Mouse (Mus musculus): ENCODE results near the gene Arhgap31. TPM values are rescaled to one million over a fixed set of nuclear protein-coding genes. Genes with fewer than 3 reads are reported as not detected.

Arhgap31 gene
- total and polyA plus RNA-seq, 3 experiments = 0.01 to 0.04 TPM; not detected in 1

DNA sequence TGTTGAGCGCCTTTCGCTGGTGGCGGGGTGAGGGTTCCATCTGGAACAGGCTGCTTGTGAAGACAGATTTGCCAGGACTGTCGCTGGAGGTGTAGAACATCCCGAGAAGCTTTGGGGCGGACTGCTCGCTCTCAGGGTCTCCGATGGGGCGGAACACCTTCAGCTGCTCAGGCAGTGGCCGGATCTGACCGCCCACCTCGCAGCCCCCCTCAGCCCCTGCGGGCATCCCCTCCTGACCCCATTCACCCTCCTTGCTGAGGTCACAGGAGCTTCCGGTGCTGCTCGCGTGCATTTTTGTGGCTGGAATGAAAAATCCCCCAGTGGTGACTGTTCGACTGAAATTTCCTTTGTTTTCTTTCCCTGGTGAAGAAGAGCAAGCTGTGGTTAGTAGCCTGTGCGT, 104.0 kb downstream of the Arhgap31 start:
- H3K9me3 ChIP-seq (replicated peaks; ENCODE audit: insufficient read depth, low read length) = no peaks in the 10 kb centered on the region
- H3K4me1 ChIP-seq (ENCODE audit: control insufficient read depth in 1 of 2, insufficient read depth in 2 of 2, low read length in 2 of 2) = peaks cover 0 to under 1% of the 10 kb centered on the region in 2 experiments; a peak in 1 of 4 replicates
- H3K27me3 ChIP-seq (ENCODE audit: control insufficient read depth in 1 of 2, insufficient read depth in 2 of 2, low read length in 2 of 2) = no peaks in the 10 kb centered on the region; a peak in 1 of 4 replicates
- no peaks in the 10 kb centered on the region for H3K36me3 ChIP-seq (ENCODE audit: control insufficient read depth in 1 of 2, insufficient read depth in 2 of 2, low read length in 2 of 2)
- H3K9ac ChIP-seq (ENCODE audit: control insufficient read depth, low read depth, low read length, poor library complexity, severe bottlenecking) = no peak overlapping the region
- no peak for DNase-seq (ENCODE audit: low read depth, low spot score)
- no peak for TF ChIP-seq POLR2AphosphoS2 (IDR thresholded peaks at IDR 0.05; ENCODE audit: low read length)
- no peak for TF ChIP-seq RAD21 (IDR thresholded peaks at IDR 0.05; ENCODE audit: low read depth, low read length)
- no peak for TF ChIP-seq MYC (IDR thresholded peaks at IDR 0.05; ENCODE audit: low read depth, low read length)
- TF ChIP-seq TBP (IDR thresholded peaks at IDR 0.05; ENCODE audit: low read depth, low read length) = no peak
- TF ChIP-seq SIN3A (IDR thresholded peaks at IDR 0.05; ENCODE audit: low read length) = no peak
- TF ChIP-seq NRF1 (IDR thresholded peaks at IDR 0.05; ENCODE audit: insufficient read depth, low read depth, low read length, poor library complexity, severe bottlenecking) = no peak
- no peak for TF ChIP-seq MXI1 (IDR thresholded peaks at IDR 0.05; ENCODE audit: low read depth, low read length)
- no peak for TF ChIP-seq EP300 (IDR thresholded peaks at IDR 0.05; ENCODE audit: low read depth in 1 of 2, low read length in 2 of 2)
- TF ChIP-seq UBTF (IDR thresholded peaks at IDR 0.05; ENCODE audit: borderline replicate concordance, insufficient read depth, low read depth, low read length) = no peak
- no peak for TF ChIP-seq CHD2 (IDR thresholded peaks at IDR 0.05; ENCODE audit: low read length)
- TF ChIP-seq MYB (IDR thresholded peaks at IDR 0.05; ENCODE audit: low read depth, low read length) = no peak
- TF ChIP-seq USF1 (IDR thresholded peaks at IDR 0.05; ENCODE audit: low read depth, low read length) = no peak
- no peak for TF ChIP-seq RCOR1 (IDR thresholded peaks at IDR 0.05; ENCODE audit: low read depth, low read length)
- H3K4me3 ChIP-seq (ENCODE audit: control insufficient read depth in 1 of 2, insufficient read depth in 1 of 2, low read depth in 2 of 2, low read length in 2 of 2) = no peak overlapping the region
- H3K79me2 ChIP-seq (ENCODE audit: control insufficient read depth, insufficient read depth, low read length, poor library complexity) = no peaks in the 10 kb centered on the region
- H3K27ac ChIP-seq (ENCODE audit: control insufficient read depth, low read depth, low read length) = no peak overlapping the region

DNA sequence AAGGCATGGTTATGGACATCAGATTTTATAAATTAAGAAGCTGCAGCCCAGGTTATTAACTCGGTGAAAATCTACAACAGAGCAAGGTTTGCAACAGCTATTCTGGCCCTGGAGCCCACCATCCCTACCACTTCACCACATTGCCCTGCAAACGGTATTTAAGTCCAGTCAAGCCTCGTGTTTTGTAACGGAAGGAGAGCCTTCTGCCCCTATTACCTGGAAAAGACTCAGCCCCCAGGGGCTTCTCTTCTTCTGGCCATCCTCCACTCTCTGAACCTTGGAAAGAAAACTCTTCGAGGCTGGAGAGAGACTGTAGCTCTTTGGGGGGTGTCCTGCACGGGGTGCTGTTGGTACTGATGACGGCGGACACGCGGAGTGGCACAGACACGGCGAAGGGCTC, 104.4 kb downstream of the Arhgap31 start:
- H3K27ac ChIP-seq (ENCODE audit: control insufficient read depth, low read depth, low read length) = no peak overlapping the region
- peaks cover 0 to 2% of the 10 kb centered on the region in 2 experiments; a peak in 1 of 4 replicates for H3K36me3 ChIP-seq (ENCODE audit: control insufficient read depth in 1 of 2, insufficient read depth in 2 of 2, low read length in 2 of 2)
- H3K9ac ChIP-seq (ENCODE audit: control insufficient read depth, low read depth, low read length, poor library complexity, severe bottlenecking) = no peak overlapping the region
- no peak overlapping the region for H3K4me3 ChIP-seq (ENCODE audit: control insufficient read depth in 1 of 2, insufficient read depth in 1 of 2, low read depth in 2 of 2, low read length in 2 of 2)
- H3K27me3 ChIP-seq (ENCODE audit: control insufficient read depth in 1 of 2, insufficient read depth in 2 of 2, low read length in 2 of 2) = no peaks in the 10 kb centered on the region; a peak in 1 of 4 replicates
- no peaks in the 10 kb centered on the region for H3K9me3 ChIP-seq (replicated peaks; ENCODE audit: insufficient read depth, low read length)
- H3K79me2 ChIP-seq (ENCODE audit: control insufficient read depth, insufficient read depth, low read length, poor library complexity) = no peaks in the 10 kb centered on the region
- DNase-seq (ENCODE audit: low read depth, low spot score) = no peak
- H3K4me1 ChIP-seq (ENCODE audit: control insufficient read depth in 1 of 2, insufficient read depth in 2 of 2, low read length in 2 of 2) = peaks cover 0 to 5% of the 10 kb centered on the region in 2 experiments; a peak in 1 of 4 replicates
- TF ChIP-seq RAD21 (IDR thresholded peaks at IDR 0.05; ENCODE audit: low read depth, low read length) = no peak
- no peak for TF ChIP-seq KAT2A (conservative IDR thresholded peaks at IDR 0.05; ENCODE audit: low read depth, low read length)
- TF ChIP-seq SIN3A (IDR thresholded peaks at IDR 0.05; ENCODE audit: low read length) = no peak
- TF ChIP-seq ZNF384 (IDR thresholded peaks at IDR 0.05; ENCODE audit: low read depth, low read length) = no peak
- TF ChIP-seq CTCF (IDR thresholded peaks at IDR 0.05 in 2 of 3, conservative IDR thresholded peaks at IDR 0.05 in 1 of 3; ENCODE audit: control insufficient read depth in 1 of 3, insufficient read depth in 1 of 3, low read depth in 2 of 3, low read length in 3 of 3, poor library complexity in 1 of 3, severe bottlenecking in 1 of 3) = no peak
- TF ChIP-seq MYB (IDR thresholded peaks at IDR 0.05; ENCODE audit: low read depth, low read length) = no peak
- no peak for TF ChIP-seq TBP (IDR thresholded peaks at IDR 0.05; ENCODE audit: low read depth, low read length)
- no peak for TF ChIP-seq CHD2 (IDR thresholded peaks at IDR 0.05; ENCODE audit: low read length)
- no peak for TF ChIP-seq ETS1 (IDR thresholded peaks at IDR 0.05; ENCODE audit: low read depth, low read length)
- TF ChIP-seq POLR2AphosphoS2 (IDR thresholded peaks at IDR 0.05; ENCODE audit: low read length) = no peak
- no peak for TF ChIP-seq ZKSCAN1 (IDR thresholded peaks at IDR 0.05; ENCODE audit: low read depth, low read length)
- no peak for TF ChIP-seq E2F4 (IDR thresholded peaks at IDR 0.05; ENCODE audit: borderline replicate concordance, low read depth, low read length)
- TF ChIP-seq ZMIZ1 (IDR thresholded peaks at IDR 0.05; ENCODE audit: low read depth, low read length) = no peak
- no peak for TF ChIP-seq TCF12 (IDR thresholded peaks at IDR 0.05; ENCODE audit: low read depth, low read length)
- TF ChIP-seq GABPA (IDR thresholded peaks at IDR 0.05; ENCODE audit: low read depth, low read length) = no peak
- no peak for TF ChIP-seq RCOR1 (IDR thresholded peaks at IDR 0.05; ENCODE audit: low read depth, low read length)
- TF ChIP-seq ZC3H11A (IDR thresholded peaks at IDR 0.05; ENCODE audit: low read depth, low read length) = no peak
- no peak for TF ChIP-seq USF1 (IDR thresholded peaks at IDR 0.05; ENCODE audit: low read depth, low read length)
- no peak for TF ChIP-seq NELFE (IDR thresholded peaks at IDR 0.05; ENCODE audit: low read depth, low read length)
